Mouse (Mus musculus) kidney, postnatal 0 days (tissue): ENCODE results near the gene Krt39. TPM values are rescaled to one million over a fixed set of nuclear protein-coding genes. Genes with fewer than 3 reads are reported as not detected.
A peak's percentile ranks its signal among the peaks of the same experiment; 100 is the strongest.

Source experiments
- ATAC-seq: fragments of 200-750 bp; cut with Nextera tagmentation; replicated peaks from 2 replicates; pipeline ENCODE4 v1.8.0; 2017; ENCODE audit warnings: low read depth, moderate number of reproducible peaks, moderate TSS enrichment, moderate library complexity; ENCODE audit not compliant: low FRiP score
- DNase-seq: peaks from one replicate; pipeline ENCODE4 v3.0.0-alpha.2; 2016; ENCODE audit warnings: low spot score
- H3K27ac ChIP-seq: fragments of 300-500 bp; sonication (generic); 2 replicates; pipeline ENCODE4 v1.5.1; 2014; ENCODE audit warnings: mild to moderate bottlenecking
- H3K27me3 ChIP-seq: fragments of 300-500 bp; sonication (generic); 2 replicates; pipeline ENCODE4 v1.6.1; 2014; ENCODE audit warnings: low read length, mixed read lengths; ENCODE audit not compliant: insufficient read depth
- H3K36me3 ChIP-seq: fragments of 300-500 bp; sonication (generic); 2 replicates; pipeline ENCODE4 v1.6.1; 2014; ENCODE audit warnings: low read length, mixed read lengths; ENCODE audit not compliant: insufficient read depth
- H3K4me1 ChIP-seq: fragments of 300-500 bp; sonication (generic); replicated peaks from 2 replicates; pipeline ENCODE4 v1.6.1; 2014; ENCODE audit warnings: antibody characterized with exemption, low read length, mixed read lengths; ENCODE audit not compliant: insufficient read depth
- H3K4me2 ChIP-seq: fragments of 300-500 bp; sonication (generic); 2 replicates; pipeline ENCODE4 v1.6.1; 2014; ENCODE audit warnings: mild to moderate bottlenecking, low read length, moderate library complexity, mixed read lengths
- H3K4me3 ChIP-seq: fragments of 300-500 bp; sonication (generic); replicated peaks from 2 replicates; pipeline ENCODE4 v1.5.1; 2014; ENCODE audit warnings: low read depth, low read length
- H3K9ac ChIP-seq: fragments of 300-500 bp; sonication (generic); 2 replicates; pipeline ENCODE4 v1.6.1; 2014; ENCODE audit warnings: low read depth, low read length
- H3K9me3 ChIP-seq: fragments of 300-500 bp; sonication (generic); replicated peaks from 2 replicates; pipeline ENCODE4 v1.6.1; 2016; ENCODE audit warnings: low read length, inconsistent platforms, mixed read lengths
- CTCF ChIP-seq: IDR thresholded peaks from 2 replicates; pipeline ENCODE4 v1.5.1; 2016; ENCODE audit warnings: antibody characterized with exemption, low read depth, mild to moderate bottlenecking, moderate library complexity
- WGBS: fragments of 180-500 bp; shearing (Covaris S2); extraction: QIAGEN DNeasy Blood & Tissue Kit; methylation state at CpG from one replicate; pipeline ENCODE4 v1.1.7; 2014; 5-methylcytosine and 5-hydroxymethylcytosine counted together
- polyA plus RNA-seq: library from polyadenylated mRNA; unstranded; fragments of >200 nt; fragmentation: Nextera tagmentation; extraction: Ambion mirVana; gene quantifications from 2 replicates; pipeline ENCODE4 v1.2.1, GENCODE M21; 2015

The Krt39 gene
- 0.45 and 0.46 TPM in 2 replicates for polyA plus RNA-seq

DNA sequence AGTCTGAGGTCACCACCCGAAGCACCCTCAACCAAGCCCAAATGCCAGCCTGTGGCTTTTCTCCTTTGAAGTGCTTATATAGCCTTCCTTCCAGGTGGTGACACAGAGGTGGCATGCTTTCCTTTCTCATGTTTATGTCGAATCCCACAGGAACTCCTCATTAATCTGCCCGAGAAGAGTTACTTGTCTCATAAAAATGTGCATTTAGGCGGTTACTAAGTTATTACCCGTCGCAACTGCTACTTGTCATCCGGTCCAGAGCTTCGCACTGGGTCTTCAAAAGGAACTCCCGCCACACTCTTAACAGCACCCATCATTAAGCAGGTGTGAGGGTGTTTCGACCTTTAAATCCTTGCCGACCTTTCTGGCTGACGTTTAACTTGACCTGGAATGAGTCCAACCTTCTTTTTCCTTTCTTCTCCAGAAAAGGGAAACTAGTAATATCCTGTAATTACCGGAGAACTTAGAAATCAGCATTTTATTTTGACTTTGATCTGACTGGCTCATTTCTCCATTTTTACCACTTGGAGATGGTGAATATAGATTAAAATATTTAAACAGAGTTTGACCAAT, at the start of gene Krt39:
TSS of gene Krt39 (minus strand) at position 51 of the 573 bp plus-strand sequence.
- H3K27ac ChIP-seq, result no peak within 1 kb of the TSS
- H3K9ac ChIP-seq, result no peak within 1 kb of the TSS
- peak; percentile 15 for DNase-seq
- 9% methylated on average over 13 of the region's 13 CpGs for WGBS
- TF ChIP-seq CTCF, result no peak
- ATAC-seq, result no peak
- H3K27me3 ChIP-seq, result no peaks in the 10 kb centered on the region
- no peak within 1 kb of the TSS for H3K4me2 ChIP-seq
- no peaks in the 10 kb centered on the region for H3K36me3 ChIP-seq
- no peak within 1 kb of the TSS for H3K4me3 ChIP-seq
- no peaks in the 10 kb centered on the region for H3K4me1 ChIP-seq
- no peaks in the 10 kb centered on the region for H3K9me3 ChIP-seq

DNA sequence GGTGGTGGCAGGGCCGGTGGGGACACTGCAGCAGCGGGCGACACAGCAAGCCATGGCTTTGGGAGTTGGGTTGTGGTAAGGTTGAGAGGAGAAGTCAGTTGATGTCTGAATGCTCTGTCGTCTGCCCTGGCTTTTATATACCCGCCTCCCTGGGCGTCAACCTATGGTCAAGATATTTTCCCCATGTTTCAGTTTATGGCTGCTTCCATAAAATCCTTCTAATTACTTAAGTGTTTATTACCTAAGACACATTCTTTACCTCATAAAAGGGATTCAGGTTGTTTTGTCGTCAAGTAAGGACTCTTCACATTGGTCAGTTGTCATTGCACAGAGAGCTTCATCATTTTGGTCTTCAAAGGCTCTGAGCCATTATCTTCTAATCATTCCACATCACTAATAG, 45.4 kb upstream of the Krt39 start, which contains the start of gene Krtap3-1:
TSS of gene Krtap3-1 (minus strand) at position 101 of the 400 bp plus-strand sequence.
- WGBS, result 82% methylated on average over 7 of the region's 7 CpGs
- no peak for ATAC-seq
- H3K9ac ChIP-seq, result no peak within 1 kb of the TSS

DNA sequence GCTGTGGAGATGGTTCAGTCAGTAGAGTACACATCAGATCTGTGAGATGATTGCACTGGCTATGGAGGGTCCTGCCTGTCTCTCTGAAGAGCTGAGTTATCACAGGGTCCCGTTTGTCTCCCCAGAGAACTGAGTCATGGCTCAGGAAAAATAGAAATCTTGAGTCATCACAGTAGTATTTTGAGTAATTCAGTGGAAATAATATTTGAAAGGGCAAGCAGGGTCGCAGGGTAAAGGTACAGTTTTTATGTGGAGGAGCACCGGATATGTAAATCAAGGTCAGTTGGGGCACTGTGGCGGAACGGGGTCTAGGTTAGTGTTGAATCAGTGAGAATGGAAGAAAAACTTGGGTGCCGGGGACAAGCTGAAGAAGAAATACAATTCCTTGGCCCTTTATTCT, 41.4 kb upstream of the Krt39 start:
- no peak for TF ChIP-seq CTCF
- no peak overlapping the region for H3K4me3 ChIP-seq
- H3K27me3 ChIP-seq, result no peaks in the 10 kb centered on the region
- H3K36me3 ChIP-seq, result no peaks in the 10 kb centered on the region
- H3K9ac ChIP-seq, result no peak overlapping the region
- no peaks in the 10 kb centered on the region for H3K9me3 ChIP-seq
- DNase-seq (no peak), ATAC-seq (no peak)
- no peak overlapping the region for H3K4me2 ChIP-seq
- H3K27ac ChIP-seq, result no peak overlapping the region
- no peaks in the 10 kb centered on the region for H3K4me1 ChIP-seq
- WGBS, result 61% methylated on average over 6 of the region's 6 CpGs

More for the DNA sequence above, 45.4 kb upstream of the Krt39 start, which contains the start of gene Krtap3-1:
- Histone ChIP-seq H3K4me3 (no peak within 1 kb of the TSS), H3K9me3 (no peaks in the 10 kb centered on the region), H3K27ac (no peak within 1 kb of the TSS), H3K4me2 (no peak within 1 kb of the TSS), H3K4me1 (no peaks in the 10 kb centered on the region), H3K36me3 (no peaks in the 10 kb centered on the region), H3K27me3 (no peaks in the 10 kb centered on the region)
- DNase-seq, result no peak
- TF ChIP-seq CTCF, result no peak

DNA sequence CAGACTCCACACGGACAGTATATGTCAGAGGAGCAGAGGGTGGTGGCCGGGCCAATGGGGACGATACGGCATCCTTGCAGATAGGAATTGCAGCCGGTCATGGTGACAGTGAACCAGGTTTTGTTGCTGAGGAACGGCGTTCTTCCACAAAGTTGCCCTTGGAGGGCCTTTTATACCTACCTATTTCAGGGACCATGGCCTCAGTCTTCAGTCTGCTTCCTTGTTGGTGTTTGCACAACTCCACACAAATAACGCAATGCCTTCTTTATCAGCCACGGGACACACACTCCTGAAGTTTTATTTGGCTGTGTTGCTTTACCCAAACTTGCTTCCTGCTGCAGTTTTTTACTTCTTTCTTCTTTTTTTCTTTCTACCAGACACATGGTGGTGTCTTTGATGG, 38.2 kb upstream of the Krt39 start, which contains the start of gene Gm11939:
TSS of gene Gm11939 (minus strand) at position 101 of the 400 bp plus-strand sequence.
- WGBS, result 92% methylated on average over 9 of the region's 9 CpGs

DNA sequence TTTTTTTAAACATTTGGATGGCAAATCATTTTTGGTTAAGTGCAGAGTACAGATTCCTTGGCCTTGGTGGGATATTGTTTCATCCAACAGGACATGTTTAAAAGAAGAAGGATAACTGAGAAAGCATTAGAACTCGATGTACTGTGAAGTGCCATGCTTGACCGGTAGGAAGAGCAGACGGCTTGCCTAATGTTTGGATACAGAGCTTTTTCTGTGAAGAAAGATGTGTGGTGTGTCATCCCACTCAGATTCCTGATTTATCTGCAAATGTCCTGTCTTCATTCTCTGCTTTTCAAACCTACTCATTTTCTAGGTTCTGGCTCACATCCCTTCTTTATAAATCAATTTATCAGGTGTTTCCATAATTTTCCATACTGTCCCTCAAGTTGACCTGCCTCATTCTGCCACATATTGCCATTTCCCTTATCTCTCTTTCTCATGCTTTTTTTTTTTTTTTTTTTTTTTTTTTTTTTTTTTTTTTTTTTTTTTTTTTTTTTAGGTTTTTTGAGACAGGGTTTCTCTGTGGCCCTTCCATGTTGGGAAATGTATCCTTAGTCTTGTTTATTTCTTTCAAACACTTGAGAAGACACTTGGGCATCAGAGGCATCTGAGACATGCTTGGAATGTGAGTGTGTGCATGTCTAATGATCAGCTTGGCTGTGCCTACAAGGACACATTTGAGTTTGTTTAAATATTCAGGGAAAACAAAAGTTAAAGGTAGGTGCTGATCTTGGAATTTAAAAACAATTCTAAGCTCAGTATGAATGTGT, 37.0 kb upstream of the Krt39 start:
- Histone ChIP-seq H3K9me3 (no peaks in the 10 kb centered on the region), H3K4me3 (no peak overlapping the region), H3K27ac (no peak overlapping the region), H3K4me2 (no peak overlapping the region), H3K4me1 (no peaks in the 10 kb centered on the region), H3K36me3 (no peaks in the 10 kb centered on the region), H3K9ac (no peak overlapping the region), H3K27me3 (no peaks in the 10 kb centered on the region)
- WGBS, result 46% methylated on average over 3 of the region's 3 CpGs
- no peak for TF ChIP-seq CTCF
- ATAC-seq (no peak), DNase-seq (no peak)

More for the DNA sequence above, 38.2 kb upstream of the Krt39 start, which contains the start of gene Gm11939:
- no peaks in the 10 kb centered on the region for H3K9me3 ChIP-seq
- H3K36me3 ChIP-seq, result no peaks in the 10 kb centered on the region
- H3K9ac ChIP-seq, result no peak within 1 kb of the TSS
- no peaks in the 10 kb centered on the region for H3K4me1 ChIP-seq
- H3K4me2 ChIP-seq, result no peak within 1 kb of the TSS
- no peak for TF ChIP-seq CTCF
- H3K27ac ChIP-seq, result no peak within 1 kb of the TSS
- DNase-seq, result no peak
- no peak for ATAC-seq
- no peak within 1 kb of the TSS for H3K4me3 ChIP-seq
- no peaks in the 10 kb centered on the region for H3K27me3 ChIP-seq

DNA sequence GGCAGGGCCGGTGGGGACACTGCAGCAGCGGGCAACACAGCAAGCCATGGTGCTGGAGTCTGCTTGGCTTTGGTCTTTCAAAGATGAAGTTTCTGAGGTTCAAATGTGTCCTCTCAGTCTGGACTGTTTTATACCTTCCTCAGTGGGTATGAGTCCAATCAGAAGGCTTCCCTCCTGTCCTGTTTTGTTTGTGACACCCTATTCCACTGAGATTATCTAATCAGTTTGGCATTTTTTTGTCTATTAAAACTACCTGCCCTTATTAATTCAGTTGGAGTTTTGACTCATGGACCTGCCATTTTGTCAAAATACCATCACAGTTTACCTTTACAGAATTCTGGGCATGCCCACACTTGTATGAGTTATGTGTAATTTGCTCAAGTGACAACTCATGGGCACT, 35.6 kb upstream of the Krt39 start, which contains the start of gene Krtap3-2:
TSS of gene Krtap3-2 (minus strand) at position 101 of the 400 bp plus-strand sequence.
- no peak for ATAC-seq
- Histone ChIP-seq H3K36me3 (no peaks in the 10 kb centered on the region), H3K27me3 (no peaks in the 10 kb centered on the region), H3K27ac (no peak within 1 kb of the TSS), H3K4me1 (no peaks in the 10 kb centered on the region), H3K4me3 (no peak within 1 kb of the TSS), H3K9ac (no peak within 1 kb of the TSS), H3K4me2 (no peak within 1 kb of the TSS), H3K9me3 (no peaks in the 10 kb centered on the region)
- TF ChIP-seq CTCF, result no peak
- 100% methylated on average over 1 of the region's 2 CpGs for WGBS
- DNase-seq, result no peak
